Mouse (Mus musculus) hindbrain, embryonic 14.5 days (tissue): ENCODE data around the gene Nat8f7. TPM values are rescaled to one million over a fixed set of nuclear protein-coding genes. Genes with fewer than 3 reads are reported as not detected.
"Not testable (repeated sequence)": the region's sequence is repeated elsewhere in the genome, so short reads cannot be mapped to it uniquely, and the experiment has no call there.

Experiments
- ATAC-seq: fragments of 200-750 bp; cut with Nextera tagmentation; 2 replicates; pipeline ENCODE4 v1.8.0; 2017; ENCODE audit warnings: moderate number of reproducible peaks, mild to moderate bottlenecking, moderate TSS enrichment, moderate library complexity; ENCODE audit not compliant: low FRiP score
- DNase-seq: peaks from one replicate; pipeline ENCODE4 v3.0.0-alpha.2; 2015; ENCODE audit warnings: low spot score
- H3K27ac ChIP-seq: fragments of 300-500 bp; sonication (generic); 2 replicates; pipeline ENCODE4 v1.5.1; 2014; ENCODE audit warnings: mild to moderate bottlenecking, moderate library complexity
- H3K27me3 ChIP-seq: fragments of 300-500 bp; sonication (generic); 2 replicates; pipeline ENCODE4 v1.6.1; 2014; ENCODE audit warnings: mild to moderate bottlenecking, low read length, mixed read lengths; ENCODE audit not compliant: control insufficient read depth, insufficient read depth
- H3K36me3 ChIP-seq: fragments of 300-500 bp; sonication (generic); replicated peaks from 2 replicates; pipeline ENCODE4 v1.6.1; 2014; ENCODE audit not compliant: control insufficient read depth, insufficient read depth
- H3K4me1 ChIP-seq: fragments of 300-500 bp; sonication (generic); replicated peaks from 2 replicates; pipeline ENCODE4 v1.6.1; 2014; ENCODE audit warnings: antibody characterized with exemption, low read length, mixed read lengths; ENCODE audit not compliant: control insufficient read depth, insufficient read depth
- H3K4me2 ChIP-seq: fragments of 300-500 bp; sonication (generic); replicated peaks from 2 replicates; pipeline ENCODE4 v1.6.1; 2014; ENCODE audit warnings: mild to moderate bottlenecking, moderate library complexity
- H3K4me3 ChIP-seq: fragments of 300-500 bp; sonication (generic); replicated peaks from 2 replicates; pipeline ENCODE4 v1.5.1; 2014; ENCODE audit warnings: mild to moderate bottlenecking, low read length
- H3K9ac ChIP-seq: fragments of 300-500 bp; sonication (generic); 2 replicates; pipeline ENCODE4 v1.6.1; 2014
- H3K9me3 ChIP-seq: fragments of 300-500 bp; sonication (generic); 2 replicates; pipeline ENCODE4 v1.6.1; 2016; ENCODE audit warnings: low read length; ENCODE audit not compliant: control insufficient read depth
- WGBS: fragments of 180-500 bp; shearing (Covaris S2); extraction: QIAGEN DNeasy Blood & Tissue Kit; methylation state at CpG from one replicate; pipeline ENCODE4 v1.1.7; 2014; 5-methylcytosine and 5-hydroxymethylcytosine counted together
- microRNA-seq: library from miRNA; unstranded; fragments of <30 nt; microRNA quantifications from one replicate; pipeline ENCODE4, GENCODE M21; 2016
- polyA plus RNA-seq: library from polyadenylated mRNA; unstranded; fragments of >200 nt; fragmentation: Nextera tagmentation; extraction: Ambion mirVana; gene quantifications from 2 replicates; pipeline ENCODE4 v1.2.1, GENCODE M21; 2014

The Nat8f7 gene
- polyA plus RNA-seq = 0.11 TPM in 1 of 2 replicates, not detected in the other

DNA sequence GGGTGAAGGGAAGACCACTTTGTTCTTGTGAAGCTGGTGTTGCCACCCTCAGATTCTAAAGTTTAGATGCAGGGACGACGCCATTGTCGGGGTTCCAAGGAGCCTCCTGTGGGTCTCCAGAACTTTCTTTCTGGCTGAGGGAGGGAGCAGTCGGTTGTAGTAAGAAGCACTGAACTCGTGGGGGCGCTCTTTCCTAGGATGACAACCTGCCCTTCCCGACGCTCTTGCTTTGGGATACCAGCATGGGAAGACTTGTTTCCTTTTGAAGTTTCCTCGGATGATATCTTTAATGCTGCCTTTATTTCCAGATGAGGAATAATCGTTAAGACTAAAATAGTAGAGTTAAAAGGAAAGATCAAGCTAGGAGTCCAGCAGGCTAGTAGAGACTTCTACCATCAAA is at the start of gene Nat8f7:
Gene Nat8f7 (minus strand): TSS at position 101 of the 400 bp plus-strand sequence.
- H3K9me3 ChIP-seq, H3K27ac ChIP-seq, DNase-seq, H3K27me3 ChIP-seq, H3K36me3 ChIP-seq, H3K4me1 ChIP-seq, H3K4me3 ChIP-seq, H3K9ac ChIP-seq, H3K4me2 ChIP-seq, ATAC-seq: not testable (repeated sequence)
- 80% methylated on average over 9 of the region's 10 CpGs for WGBS

DNA sequence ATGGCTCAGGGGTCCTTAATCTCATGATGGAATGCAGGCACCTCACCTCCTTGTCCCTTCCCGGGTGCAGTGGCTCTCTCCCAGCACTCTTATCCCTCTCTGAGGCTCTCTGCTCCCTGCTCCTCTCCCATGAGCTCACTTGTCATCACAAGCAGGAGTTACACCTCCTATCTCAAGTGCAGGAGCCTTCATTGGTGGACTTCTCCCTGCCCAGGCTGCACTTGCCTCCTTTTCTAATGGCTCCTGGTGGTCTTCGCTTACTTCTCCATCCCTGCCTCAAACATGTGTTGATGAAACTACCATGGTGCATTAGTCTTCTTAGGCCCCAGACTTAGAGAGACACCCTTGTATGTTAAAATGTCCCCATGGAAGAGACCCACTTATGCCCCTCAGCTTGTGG is 49.7 kb upstream of the Nat8f7 start:
- DNase-seq, ATAC-seq, H3K36me3 ChIP-seq, H3K4me2 ChIP-seq, H3K27me3 ChIP-seq, H3K9ac ChIP-seq, H3K9me3 ChIP-seq, H3K27ac ChIP-seq, H3K4me1 ChIP-seq, H3K4me3 ChIP-seq: not testable (repeated sequence)
- WGBS = 86% methylated on average over 1 of the region's 2 CpGs

DNA sequence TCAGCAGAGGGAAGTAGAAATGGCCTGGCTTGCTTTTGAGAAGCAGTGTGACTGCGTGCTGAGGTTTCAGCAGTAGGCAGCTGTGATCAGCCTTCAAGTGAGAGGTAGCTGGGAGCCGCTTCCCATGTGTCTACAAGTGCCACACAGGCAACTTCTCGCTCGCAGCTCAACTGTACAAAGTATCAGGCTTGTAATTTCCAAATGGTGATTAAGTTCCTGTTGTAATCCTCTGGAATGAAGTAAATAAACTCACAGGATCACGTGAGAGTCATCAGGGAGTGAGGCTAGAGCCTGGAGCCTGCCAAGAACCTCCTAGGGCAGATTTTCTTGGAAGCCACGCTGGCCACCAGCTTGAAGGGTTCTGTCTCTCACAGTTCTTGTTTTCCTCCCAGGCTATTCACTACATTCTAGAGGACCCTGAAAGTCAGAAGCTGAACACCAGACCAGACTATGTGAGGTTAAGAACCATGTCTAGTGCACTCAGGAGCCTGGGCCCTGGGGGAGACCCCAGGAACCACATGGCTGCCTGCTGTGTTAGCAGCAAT is 42.8 kb upstream of the Nat8f7 start:
- H3K27ac ChIP-seq, H3K4me2 ChIP-seq, H3K36me3 ChIP-seq, H3K4me1 ChIP-seq, ATAC-seq, H3K9me3 ChIP-seq, H3K9ac ChIP-seq, H3K4me3 ChIP-seq, H3K27me3 ChIP-seq, DNase-seq: not testable (repeated sequence)
- WGBS = 80% methylated on average over 2 of the region's 6 CpGs

DNA sequence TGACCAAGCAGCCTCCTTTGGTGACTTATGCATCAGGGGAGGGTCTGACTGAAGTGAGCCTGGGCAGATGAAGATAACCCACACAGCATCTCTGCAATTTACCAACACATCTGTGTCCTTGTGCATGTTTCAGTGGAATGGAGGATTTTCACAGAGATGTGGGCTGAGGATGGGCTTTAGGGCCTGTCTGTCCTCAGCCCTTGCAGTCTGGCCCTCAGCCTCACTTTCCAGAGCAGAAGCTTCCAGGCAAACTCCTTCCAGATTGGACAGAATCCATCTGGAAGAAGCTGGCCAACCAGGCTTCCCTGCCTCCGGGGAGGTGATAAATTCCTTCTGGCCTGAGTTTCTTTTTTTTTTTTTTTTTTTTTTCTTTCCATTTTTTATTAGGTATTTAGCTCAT is 3.4 kb downstream of the Nat8f7 start:
- not testable (repeated sequence) for H3K9ac ChIP-seq, H3K9me3 ChIP-seq, ATAC-seq, H3K4me3 ChIP-seq, H3K4me1 ChIP-seq, H3K27me3 ChIP-seq, H3K4me2 ChIP-seq, H3K36me3 ChIP-seq, DNase-seq, H3K27ac ChIP-seq
- 86% methylated on average over 1 of the region's 1 CpGs for WGBS

DNA sequence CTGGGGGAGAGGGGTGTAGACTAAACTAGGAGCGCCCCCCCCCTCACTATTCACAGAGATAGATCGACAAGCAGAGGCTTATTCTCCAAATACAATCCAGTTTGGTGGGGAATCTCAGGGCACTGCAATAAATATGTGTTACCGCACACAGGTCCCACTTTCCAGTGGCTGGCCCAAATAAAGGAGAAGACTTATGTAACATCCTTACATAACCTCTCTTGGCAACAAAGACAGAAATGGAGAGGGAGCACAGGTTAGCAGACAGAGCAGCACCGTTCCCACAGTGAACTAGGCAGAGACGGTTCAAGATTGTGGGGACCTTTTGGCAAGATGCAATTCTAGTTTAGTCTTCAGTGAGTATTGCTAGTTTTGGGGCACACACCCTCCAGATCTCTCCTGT is 3.8 kb downstream of the Nat8f7 start:
- ATAC-seq, H3K4me2 ChIP-seq, H3K9ac ChIP-seq, H3K4me3 ChIP-seq, H3K9me3 ChIP-seq, H3K27ac ChIP-seq, H3K4me1 ChIP-seq, DNase-seq, H3K36me3 ChIP-seq, H3K27me3 ChIP-seq: not testable (repeated sequence)
- WGBS = 97% methylated on average over 5 of the region's 5 CpGs

DNA sequence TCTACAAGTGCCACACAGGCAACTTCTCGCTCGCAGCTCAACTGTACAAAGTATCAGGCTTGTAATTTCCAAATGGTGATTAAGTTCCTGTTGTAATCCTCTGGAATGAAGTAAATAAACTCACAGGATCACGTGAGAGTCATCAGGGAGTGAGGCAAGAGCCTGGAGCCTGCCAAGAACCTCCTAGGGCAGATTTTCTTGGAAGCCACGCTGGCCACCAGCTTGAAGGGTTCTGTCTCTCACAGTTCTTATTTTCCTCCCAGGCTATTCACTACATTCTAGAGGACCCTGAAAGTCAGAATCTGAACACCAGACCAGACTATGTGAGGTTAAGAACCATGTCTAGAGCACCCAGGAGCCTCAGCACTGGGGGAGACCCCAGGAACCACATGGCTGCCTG is 11.1 kb downstream of the Nat8f7 start:
- not testable (repeated sequence) for ATAC-seq, H3K9me3 ChIP-seq, H3K4me3 ChIP-seq, H3K4me2 ChIP-seq, H3K9ac ChIP-seq, H3K36me3 ChIP-seq, H3K27me3 ChIP-seq, DNase-seq, H3K4me1 ChIP-seq, H3K27ac ChIP-seq
- WGBS = 87% methylated on average over 2 of the region's 4 CpGs

Small RNAs within 50 kb of the gene (microRNA-seq; reads per million reads assigned to microRNA genes)
- not detected for gene Gm27317

Other genes starting within 250 kb of the Nat8f7 start
- gene Fbxo41, start 210.2 kb downstream of the Nat8f7 start, polyA plus RNA-seq = 10.3 and 12.7 TPM in 2 replicates
- 0.08 and 0.18 TPM in 2 replicates for gene Egr4, start 199.6 kb downstream of the Nat8f7 start, polyA plus RNA-seq
- 5.0 and 5.6 TPM in 2 replicates for gene Alms1, start 125.7 kb downstream of the Nat8f7 start, polyA plus RNA-seq
- 0.24 and 0.47 TPM in 2 replicates for gene Nat8f3, start 52.5 kb upstream of the Nat8f7 start, polyA plus RNA-seq
- not detected in 2 replicates for gene Nat8f6, start 107.7 kb upstream of the Nat8f7 start, polyA plus RNA-seq
- gene Nat8f5, start 107.8 kb upstream of the Nat8f7 start, polyA plus RNA-seq = not detected in 2 replicates
- 0.47 TPM in 1 of 2 replicates, not detected in the other for gene Nat8, start 118.9 kb upstream of the Nat8f7 start, polyA plus RNA-seq
- not detected in 2 replicates for gene Nat8f2, start 156.0 kb upstream of the Nat8f7 start, polyA plus RNA-seq
- 6.2 and 6.6 TPM in 2 replicates for gene Nat8f4, start 191.7 kb upstream of the Nat8f7 start, polyA plus RNA-seq
- 43.5 and 49.2 TPM in 2 replicates for gene Tprkb, start 198.7 kb upstream of the Nat8f7 start, polyA plus RNA-seq
- gene Nat8f1, start 202.5 kb upstream of the Nat8f7 start, polyA plus RNA-seq = 14.6 and 17.9 TPM in 2 replicates
- gene Dusp11, start 248.5 kb upstream of the Nat8f7 start, polyA plus RNA-seq = 52.5 and 56.7 TPM in 2 replicates